Mouse (Mus musculus): ENCODE measurements around the gene Zfp990.
A peak's percentile ranks its signal among the peaks of the same experiment; 100 is the strongest.
"Not testable (repeated sequence)": the region's sequence is repeated elsewhere in the genome, so short reads cannot be mapped to it uniquely, and the experiment has no call there.

The Zfp990 gene

GRCm38 (mm10) chr4:145510459-145510858 lies at the start of gene Zfp990:
Zfp990 (plus strand) TSS chr4:145510759.
- not testable (repeated sequence) for DNase-seq (ENCODE audit: low spot score)

- peak; percentile 12 for DNase-seq (ENCODE audit: low spot score)
These were observed 46.9 kb upstream of the Zfp990 start for GRCm38 (mm10) chr4:145463553-145464253.

GRCm38 (mm10) chr4:145478128-145478527 lies 32.4 kb upstream of the Zfp990 start:
- DNase-seq (ENCODE audit: low spot score): no peak

GRCm38 (mm10) chr4:145480699-145481098 lies 29.9 kb upstream of the Zfp990 start:
- DNase-seq (ENCODE audit: low spot score): not testable (repeated sequence)

- DNase-seq (ENCODE audit: low spot score): no peak
These were observed 21.2 kb upstream of the Zfp990 start for GRCm38 (mm10) chr4:145489396-145489795.

GRCm38 (mm10) chr4:145492132-145492531 lies 18.4 kb upstream of the Zfp990 start:
- no peak for DNase-seq (ENCODE audit: low spot score)

GRCm38 (mm10) chr4:145493316-145493715 lies 17.2 kb upstream of the Zfp990 start:
- DNase-seq (ENCODE audit: low spot score): not testable (repeated sequence)

- DNase-seq (ENCODE audit: low spot score): not testable (repeated sequence)
These were observed 4.1 kb downstream of the Zfp990 start for GRCm38 (mm10) chr4:145514637-145515036.

- DNase-seq (ENCODE audit: low spot score): not testable (repeated sequence)
These were observed 5.4 kb downstream of the Zfp990 start for GRCm38 (mm10) chr4:145515776-145516565.

GRCm38 (mm10) chr4:145517391-145517790 lies 6.8 kb downstream of the Zfp990 start:
- not testable (repeated sequence) for DNase-seq (ENCODE audit: low spot score)

GRCm38 (mm10) chr4:145543861-145544260 lies 33.3 kb downstream of the Zfp990 start:
- not testable (repeated sequence) for DNase-seq (ENCODE audit: low spot score)

GRCm38 (mm10) chr4:145545106-145545505 lies 34.5 kb downstream of the Zfp990 start:
- DNase-seq (ENCODE audit: low spot score): not testable (repeated sequence)

- DNase-seq (ENCODE audit: low spot score): not testable (repeated sequence)
These were observed 35.3 kb downstream of the Zfp990 start for GRCm38 (mm10) chr4:145545734-145546349.

- DNase-seq (ENCODE audit: low spot score): not testable (repeated sequence)
These were observed 35.9 kb downstream of the Zfp990 start for GRCm38 (mm10) chr4:145546477-145546876.

GRCm38 (mm10) chr4:145556680-145557079 lies 46.1 kb downstream of the Zfp990 start:
- DNase-seq (ENCODE audit: low spot score): no peak

- no peak for DNase-seq (ENCODE audit: low spot score)
These were observed 49.0 kb downstream of the Zfp990 start for GRCm38 (mm10) chr4:145559505-145560099.

GRCm38 (mm10) chr4:145564111-145564821 lies 53.7 kb downstream of the Zfp990 start:
- DNase-seq (ENCODE audit: low spot score): no peak

- not testable (repeated sequence) for DNase-seq (ENCODE audit: low spot score)
These were observed 59.9 kb downstream of the Zfp990 start for GRCm38 (mm10) chr4:145570461-145570860.

GRCm38 (mm10) chr4:145576623-145577022 lies 66.1 kb downstream of the Zfp990 start:
- DNase-seq (ENCODE audit: low spot score): not testable (repeated sequence)

GRCm38 (mm10) chr4:145580333-145580732 lies 69.8 kb downstream of the Zfp990 start:
- DNase-seq (ENCODE audit: low spot score): not testable (repeated sequence)

GRCm38 (mm10) chr4:145585078-145585477 lies 74.5 kb downstream of the Zfp990 start, which contains the start of gene Gm13212:
Gm13212 (plus strand) TSS chr4:145585166.
- peak; percentile 8 for DNase-seq (ENCODE audit: low spot score)

Measured in ovary, postnatal 36 days (tissue).